Mouse (Mus musculus) splenic B cell, adult 2 months (primary cell): ENCODE results near the gene Sorbs2.
"Not testable (repeated sequence)": the region's sequence is repeated elsewhere in the genome, so short reads cannot be mapped to it uniquely, and the experiment has no call there.

Experiments used
- DNase-seq: peaks from one replicate; pipeline ENCODE4 v3.0.0-alpha.2; 2011; ENCODE audit warnings: low read depth, low spot score
- H3K27me3 ChIP-seq: 2 replicates; pipeline ENCODE4 v1.6.1; 2012; ENCODE audit warnings: mild to moderate bottlenecking, low read length, moderate library complexity, mixed read lengths; ENCODE audit not compliant: control insufficient read depth, poor library complexity, insufficient read depth, severe bottlenecking
- H3K36me3 ChIP-seq: 2 replicates; pipeline ENCODE4 v1.6.1; 2012; ENCODE audit warnings: mild to moderate bottlenecking, low read length, moderate library complexity, mixed read lengths; ENCODE audit not compliant: control insufficient read depth, poor library complexity, insufficient read depth, severe bottlenecking

Gene Sorbs2

DNA sequence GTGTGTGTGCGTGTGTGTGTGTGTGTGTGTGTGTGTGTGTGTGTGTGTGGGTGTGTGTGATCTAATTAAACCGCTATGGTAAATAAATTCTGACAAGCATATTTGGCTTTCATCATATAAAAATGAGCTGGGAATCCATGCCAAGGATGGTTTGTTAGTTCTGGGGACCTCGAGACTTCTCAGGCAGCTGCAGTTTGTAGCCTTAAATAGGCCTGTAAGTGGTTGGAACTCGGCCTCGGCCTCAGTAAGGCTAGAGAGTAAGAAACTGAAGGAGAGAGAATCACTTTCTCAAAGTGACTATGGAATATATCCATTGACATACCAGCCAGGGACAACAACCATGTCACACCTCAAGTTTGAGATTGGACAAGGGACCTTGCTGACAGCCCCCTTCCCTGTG lies 314.1 kb downstream of the Sorbs2 start:
- no peak for DNase-seq
- Histone ChIP-seq H3K36me3 (no peaks in the 10 kb centered on the region), H3K27me3 (no peaks in the 10 kb centered on the region)

DNA sequence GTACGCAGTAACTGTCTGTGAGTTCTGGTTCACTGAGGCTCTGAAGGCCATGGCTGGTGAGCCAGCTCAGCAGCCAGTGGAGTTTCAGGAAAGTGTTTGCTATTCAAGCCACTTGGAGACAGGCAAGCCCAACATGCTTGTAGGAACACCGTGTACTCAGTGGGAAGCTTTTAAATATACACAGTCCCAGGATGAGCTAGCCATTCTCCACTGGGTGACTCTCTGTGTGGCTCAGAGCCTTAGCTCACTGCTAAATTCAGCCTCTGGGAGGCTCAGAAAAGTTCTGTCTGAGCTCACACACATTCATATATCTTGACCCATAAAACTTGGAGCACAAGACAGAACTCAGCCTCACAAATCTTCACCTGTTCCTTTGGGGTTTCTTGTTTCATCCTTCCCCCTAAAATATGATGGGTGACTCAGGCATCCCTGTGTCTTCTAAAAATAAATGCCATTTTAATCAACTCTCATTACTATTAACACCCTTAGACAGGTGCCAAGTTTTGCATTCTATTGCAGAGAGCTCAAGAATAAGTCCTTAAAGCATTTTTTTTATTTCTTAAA lies 322.5 kb downstream of the Sorbs2 start:
- Histone ChIP-seq H3K36me3 (no peaks in the 10 kb centered on the region), H3K27me3 (peaks cover 2% of the 10 kb centered on the region; the same call in 1 of the 2 replicates)
- DNase-seq, result no peak

DNA sequence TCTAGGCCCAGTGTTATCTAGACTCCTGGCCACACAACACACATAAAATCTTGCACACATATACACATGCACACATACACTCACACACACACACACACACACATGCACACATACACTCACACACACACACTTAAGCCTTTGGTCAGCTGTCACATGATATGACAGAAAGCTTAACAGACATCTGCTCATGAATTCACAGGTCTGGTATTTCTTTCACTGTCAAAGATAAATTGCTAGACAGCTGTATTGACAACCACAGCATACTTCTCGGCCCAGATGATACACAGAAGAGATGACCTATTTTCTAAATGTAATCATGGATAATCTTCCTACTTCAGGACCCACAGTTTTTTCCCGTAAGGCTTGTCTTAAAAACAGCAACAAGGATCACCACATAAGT lies 326.3 kb downstream of the Sorbs2 start:
- H3K36me3 ChIP-seq, result no peaks in the 10 kb centered on the region
- no peak for DNase-seq
- peaks cover 2% of the 10 kb centered on the region; the same call in 1 of the 2 replicates for H3K27me3 ChIP-seq

DNA sequence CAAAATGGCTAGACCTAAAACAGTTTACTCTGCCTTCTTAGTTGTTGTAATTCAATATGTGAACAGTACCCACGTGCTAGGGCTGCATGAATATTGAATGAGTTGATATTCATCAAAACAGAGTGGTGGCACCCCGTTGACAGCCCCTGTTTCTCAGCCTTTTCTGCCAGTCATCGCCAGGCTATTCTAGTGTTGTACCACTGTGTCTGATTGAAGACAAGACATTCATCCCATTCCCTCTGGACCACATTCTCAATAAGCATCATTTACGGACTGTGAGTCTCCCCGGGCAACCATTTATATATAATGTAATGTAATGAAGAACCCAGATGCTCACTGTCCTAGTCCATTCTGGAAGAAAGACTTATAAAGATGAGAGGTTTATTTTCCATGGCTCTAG lies 335.7 kb downstream of the Sorbs2 start:
- DNase-seq, result no peak
- no peaks in the 10 kb centered on the region for H3K27me3 ChIP-seq
- no peaks in the 10 kb centered on the region for H3K36me3 ChIP-seq

DNA sequence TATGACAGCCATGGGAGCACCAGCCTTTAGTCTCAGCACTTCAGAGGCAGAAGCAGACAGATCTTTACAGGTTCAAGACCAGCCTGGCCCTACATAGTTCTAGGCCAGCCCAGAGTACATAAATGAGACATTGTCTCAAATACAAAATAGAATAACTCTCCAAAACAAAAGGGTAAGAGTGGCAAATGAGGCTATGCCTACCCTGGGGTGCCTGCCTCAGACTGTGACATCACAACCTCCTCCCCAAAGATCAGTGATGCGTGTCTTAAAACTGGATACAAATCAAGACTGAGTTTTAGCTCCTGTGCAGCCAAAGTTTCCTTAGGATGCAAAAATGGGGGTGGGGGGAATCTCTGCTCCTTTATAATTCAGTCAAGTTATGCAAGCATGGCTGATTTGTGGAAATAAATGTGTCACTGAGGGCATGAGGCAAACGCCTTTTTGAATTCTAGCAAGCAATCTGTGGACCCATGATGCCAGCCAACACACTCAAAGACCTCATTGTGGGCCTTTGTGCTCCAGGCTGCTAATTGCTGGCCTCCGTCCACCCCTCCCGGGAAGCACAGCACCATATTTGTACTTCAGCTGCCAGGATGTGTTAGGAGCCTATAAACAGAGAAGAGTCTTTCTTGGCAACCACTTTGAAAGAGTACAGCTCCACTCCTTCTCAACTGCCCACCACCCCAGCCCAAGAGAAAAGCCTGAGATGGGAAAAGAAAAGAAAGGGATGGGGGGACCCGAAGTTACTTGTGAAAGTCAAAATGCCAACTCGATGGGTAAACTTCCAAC lies 336.7 kb downstream of the Sorbs2 start:
- no peak for DNase-seq
- Histone ChIP-seq H3K36me3 (no peaks in the 10 kb centered on the region), H3K27me3 (no peaks in the 10 kb centered on the region)

DNA sequence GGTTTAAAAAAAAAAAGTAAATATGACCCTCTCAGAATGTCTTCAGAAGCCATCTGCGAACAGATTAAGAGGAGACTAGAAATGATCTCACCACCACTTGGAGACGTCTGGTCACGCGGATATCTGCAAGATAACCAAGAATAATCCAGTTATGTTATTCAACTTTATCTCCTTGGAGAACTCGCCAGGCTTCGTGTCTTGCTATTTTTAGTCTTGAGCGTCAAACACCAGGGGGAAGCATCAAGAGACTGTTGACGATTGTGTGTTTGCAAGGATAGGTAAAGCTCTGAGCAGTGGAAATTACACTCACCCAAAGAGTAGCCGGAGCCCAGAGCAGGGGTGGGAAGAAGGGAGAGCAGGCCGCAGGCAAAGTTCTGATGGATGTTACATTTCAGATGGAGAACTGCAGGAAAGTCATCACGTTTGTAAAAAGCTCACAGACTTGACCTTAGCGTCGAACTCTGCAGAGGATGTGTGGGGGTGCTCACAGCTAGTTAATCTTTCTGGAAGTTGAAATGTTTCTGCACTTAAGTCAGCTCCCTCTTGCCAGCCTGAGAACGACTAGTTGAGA lies 337.4 kb downstream of the Sorbs2 start:
- no peaks in the 10 kb centered on the region for H3K27me3 ChIP-seq
- DNase-seq, result no peak
- no peaks in the 10 kb centered on the region for H3K36me3 ChIP-seq

DNA sequence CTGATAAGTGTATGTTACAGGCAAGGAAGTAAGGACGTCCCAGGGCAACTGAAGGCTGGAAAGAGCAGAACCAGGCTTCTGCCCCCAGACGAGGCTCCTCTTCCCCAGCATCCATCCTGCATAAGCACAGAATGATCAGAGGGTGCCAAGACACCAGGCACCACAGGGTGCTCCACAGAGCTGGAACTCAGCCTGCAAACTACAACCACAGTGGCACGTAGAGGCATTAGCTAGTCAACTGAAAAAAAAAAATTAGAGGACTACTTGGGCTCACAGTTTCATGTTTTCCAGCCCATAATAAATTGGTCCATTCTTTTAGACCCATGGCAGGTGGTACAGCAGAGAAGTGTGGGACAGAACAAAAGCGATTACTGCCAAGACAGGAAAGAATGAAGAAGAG lies 338.3 kb downstream of the Sorbs2 start:
- no peaks in the 10 kb centered on the region for H3K36me3 ChIP-seq
- DNase-seq, result no peak
- H3K27me3 ChIP-seq, result no peaks in the 10 kb centered on the region

DNA sequence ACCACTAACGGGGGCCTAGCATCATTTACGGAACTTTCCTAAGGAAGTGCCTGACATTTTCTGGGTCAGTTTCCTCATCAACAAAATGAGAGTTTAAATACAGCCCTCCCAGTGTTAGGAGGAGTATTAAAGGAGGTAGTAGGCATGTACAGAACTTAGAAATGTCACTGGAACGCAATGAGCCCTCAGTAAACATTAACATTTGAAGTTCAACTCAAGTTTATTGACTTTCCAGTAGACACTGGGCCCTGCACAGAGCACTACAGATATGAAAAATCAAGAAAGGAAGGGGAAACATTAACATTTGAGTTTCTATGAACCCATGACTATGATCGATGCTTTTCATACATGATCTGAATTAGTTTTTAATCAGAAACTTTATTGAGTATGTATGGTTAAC lies 347.5 kb downstream of the Sorbs2 start:
- no peak for DNase-seq
- H3K36me3 ChIP-seq, result no peaks in the 10 kb centered on the region
- H3K27me3 ChIP-seq, result no peaks in the 10 kb centered on the region

DNA sequence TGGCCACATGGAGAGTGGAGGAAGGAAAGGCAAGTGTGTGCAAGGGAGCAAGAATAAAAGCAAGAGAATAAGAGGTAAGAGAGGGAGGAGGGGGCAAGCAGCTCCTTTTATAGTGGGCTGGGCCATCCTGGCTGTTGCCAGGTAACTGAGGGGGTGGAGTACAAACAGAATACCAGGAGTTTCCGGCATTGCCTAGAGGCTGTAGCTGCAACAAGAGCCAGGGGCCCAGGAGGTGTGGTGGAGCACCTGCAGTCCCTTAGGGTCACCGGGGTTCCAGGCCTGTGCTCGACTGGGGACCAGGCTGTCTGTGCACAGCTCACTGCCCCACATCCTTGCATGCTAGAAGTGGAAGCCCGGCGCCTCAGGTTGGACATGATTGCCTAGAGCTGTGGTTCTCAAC lies 350.1 kb downstream of the Sorbs2 start:
- Histone ChIP-seq H3K27me3 (no peaks in the 10 kb centered on the region), H3K36me3 (no peaks in the 10 kb centered on the region)
- DNase-seq, result no peak

DNA sequence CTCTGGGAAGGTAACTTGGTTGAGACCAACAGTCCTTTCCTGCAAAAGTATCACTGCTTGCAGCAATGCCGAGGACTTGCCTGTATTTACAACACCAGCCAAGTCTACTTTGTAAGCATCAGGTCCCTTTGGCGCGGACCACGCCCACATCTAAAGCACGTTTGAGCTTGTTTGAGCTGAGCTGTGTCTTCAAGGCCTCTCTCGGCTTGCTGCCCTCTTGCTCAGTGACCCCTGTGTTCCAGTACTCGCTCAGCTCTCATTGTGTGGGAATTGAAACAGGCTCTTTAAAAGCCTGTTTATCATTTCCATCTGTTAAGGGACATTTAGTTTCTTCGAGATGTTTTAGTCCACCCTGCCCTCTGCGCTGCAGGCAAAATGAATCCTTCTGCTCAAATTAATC lies 350.8 kb downstream of the Sorbs2 start:
- Histone ChIP-seq H3K36me3 (no peaks in the 10 kb centered on the region), H3K27me3 (no peaks in the 10 kb centered on the region)
- no peak for DNase-seq

DNA sequence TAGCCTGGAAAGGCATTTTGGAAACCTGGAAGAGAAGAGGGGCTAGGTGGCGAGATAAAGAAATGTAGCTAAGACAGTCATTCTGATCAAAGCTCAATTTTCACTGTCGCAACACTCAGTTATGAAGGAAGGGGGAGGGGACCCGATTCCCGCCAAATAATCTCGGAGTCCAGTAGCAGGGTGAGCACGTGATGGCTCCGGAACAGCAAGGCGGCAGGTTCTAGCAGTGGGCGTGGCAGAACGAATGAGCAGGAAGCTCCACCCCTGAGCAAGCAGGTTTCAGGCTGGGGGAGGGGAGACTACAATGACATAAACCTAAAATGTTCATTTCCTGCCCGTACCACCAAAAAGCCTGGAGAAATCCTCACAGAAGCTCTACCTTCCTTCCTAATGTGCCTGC lies 364.0 kb downstream of the Sorbs2 start:
- not testable (repeated sequence) for H3K27me3 ChIP-seq, DNase-seq

DNA sequence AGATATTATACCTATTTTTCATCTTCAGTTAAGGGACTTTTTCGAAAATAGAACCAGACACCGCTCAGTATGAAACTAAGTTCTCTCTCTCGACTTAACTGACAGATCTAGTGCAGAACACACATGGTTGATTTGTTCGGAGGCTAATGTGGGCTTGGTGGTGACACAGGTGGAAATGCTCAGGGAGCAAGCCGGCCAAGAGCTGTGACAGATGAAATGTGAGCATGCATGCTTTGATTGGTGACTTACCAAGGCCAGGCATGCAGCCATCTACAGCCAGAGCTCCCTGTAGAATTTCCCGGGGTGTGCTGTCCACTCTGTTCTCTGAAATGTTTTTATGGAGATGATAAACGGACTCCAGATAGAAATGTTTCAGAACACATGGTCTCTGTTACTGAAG lies 364.5 kb downstream of the Sorbs2 start:
- Histone ChIP-seq H3K36me3 (no peaks in the 10 kb centered on the region), H3K27me3 (no peaks in the 10 kb centered on the region; the same call in 1 of the 2 replicates)
- DNase-seq, result no peak

More for the DNA sequence above, 364.0 kb downstream of the Sorbs2 start:
- H3K36me3 ChIP-seq, result not testable (repeated sequence)

DNA sequence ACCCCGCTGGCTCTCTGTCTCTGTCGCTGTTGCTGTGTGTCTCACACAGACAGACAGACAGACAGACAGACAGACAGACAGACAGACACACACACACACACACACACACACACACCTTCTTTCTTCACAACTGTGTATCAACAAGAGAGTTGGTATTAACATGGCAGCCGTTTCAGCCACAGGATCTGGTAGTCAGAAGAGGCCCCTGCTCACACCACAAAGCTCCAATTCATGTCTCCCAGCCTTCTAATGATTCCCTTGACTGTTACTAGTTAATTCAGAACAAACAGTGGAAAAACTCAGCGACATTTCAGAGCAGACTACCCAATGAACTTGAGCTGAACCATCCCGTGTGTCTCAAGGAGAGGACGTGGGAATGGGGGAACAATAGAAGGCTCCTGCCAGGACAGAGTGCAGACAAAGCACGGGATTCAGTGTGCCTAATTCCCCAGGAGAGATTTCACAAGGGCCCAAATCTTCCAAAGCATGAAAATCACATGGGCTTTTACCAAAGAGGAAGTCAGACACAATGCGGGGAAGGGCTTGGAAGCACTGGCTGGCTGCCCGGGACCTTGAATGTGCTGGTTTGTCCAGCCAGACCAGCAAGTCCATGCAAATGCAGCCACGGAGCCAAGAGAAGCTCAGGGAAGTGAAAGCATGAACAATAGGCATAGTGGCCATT lies 367.5 kb downstream of the Sorbs2 start:
- no peak for DNase-seq
- Histone ChIP-seq H3K36me3 (no peaks in the 10 kb centered on the region), H3K27me3 (no peaks in the 10 kb centered on the region; the same call in 1 of the 2 replicates)

DNA sequence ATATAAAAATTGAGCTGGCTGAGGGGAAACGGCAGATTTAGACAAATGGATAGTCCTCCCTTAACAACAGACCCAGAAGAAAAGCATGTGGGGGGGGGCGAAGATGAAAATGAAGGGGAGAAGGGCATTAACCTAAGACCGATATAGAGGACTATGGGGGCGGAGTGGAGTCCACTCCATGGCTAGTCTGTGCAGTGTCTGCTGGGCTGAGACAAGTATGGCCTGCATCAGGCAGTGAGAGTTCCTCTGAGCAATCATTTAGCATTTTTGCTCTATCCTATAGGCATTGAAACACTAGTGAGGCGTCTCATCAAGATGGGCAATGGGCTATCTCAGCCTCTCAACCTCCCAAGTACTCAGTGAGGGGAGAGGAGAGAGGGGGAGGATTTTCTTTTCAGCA lies 368.8 kb downstream of the Sorbs2 start:
- no peaks in the 10 kb centered on the region for H3K36me3 ChIP-seq
- H3K27me3 ChIP-seq, result no peaks in the 10 kb centered on the region; the same call in 1 of the 2 replicates
- DNase-seq, result no peak
